Mouse (Mus musculus): ENCODE measurements around the gene Amh. TPM values are rescaled to one million over a fixed set of nuclear protein-coding genes. Genes with fewer than 3 reads are reported as not detected.
A peak's percentile ranks its signal among the peaks of the same experiment; 100 is the strongest.

Amh gene
- polyA plus RNA-seq, 1 experiment from 2014 or later: 0.10 TPM

GRCm38 (mm10) chr10:80791476-80792174 lies 13.4 kb upstream of the Amh start:
- Histone ChIP-seq H3K27me3 (replicated peaks) (no peaks in the 10 kb centered on the region), H3K9me3 (no peaks in the 10 kb centered on the region), H3K4me2 (no peak overlapping the region), H3K9ac (no peak overlapping the region), H3K36me3 (replicated peaks) (peaks cover 73% of the 10 kb centered on the region), H3K4me3 (no peak overlapping the region), H3K4me1 (peaks cover 10% of the 10 kb centered on the region), H3K27ac (no peak overlapping the region)
- 85% methylated on average over 33 of the region's 33 CpGs for WGBS
- no peak for ATAC-seq (replicated peaks)

- Histone ChIP-seq H3K4me1 (peaks cover 17% of the 10 kb centered on the region), H3K9me3 (no peaks in the 10 kb centered on the region), H3K27ac (no peak overlapping the region), H3K9ac (no peak overlapping the region), H3K36me3 (replicated peaks) (peaks cover 70% of the 10 kb centered on the region), H3K27me3 (replicated peaks) (no peaks in the 10 kb centered on the region), H3K4me3 (no peak overlapping the region), H3K4me2 (no peak overlapping the region)
- no peak; the same call in 1 of the 2 replicates for ATAC-seq (replicated peaks)
- 72% methylated on average over 41 of the region's 41 CpGs for WGBS
These were observed 12.6 kb upstream of the Amh start for GRCm38 (mm10) chr10:80792175-80793032.

GRCm38 (mm10) chr10:80793033-80793784 lies 11.8 kb upstream of the Amh start:
- Histone ChIP-seq H3K4me2 (no peak overlapping the region), H3K4me3 (no peak overlapping the region), H3K36me3 (replicated peaks) (peaks cover 61% of the 10 kb centered on the region), H3K9ac (no peak overlapping the region), H3K9me3 (no peaks in the 10 kb centered on the region), H3K27me3 (replicated peaks) (no peaks in the 10 kb centered on the region), H3K4me1 (peaks cover 19% of the 10 kb centered on the region), H3K27ac (no peak overlapping the region)
- WGBS: 86% methylated on average over 13 of the region's 13 CpGs
- no peak for ATAC-seq (replicated peaks)

GRCm38 (mm10) chr10:80793803-80794202 lies 11.2 kb upstream of the Amh start:
- H3K36me3 ChIP-seq (replicated peaks): peaks cover 56% of the 10 kb centered on the region
- peaks cover 19% of the 10 kb centered on the region for H3K4me1 ChIP-seq
- no peak overlapping the region for H3K4me2 ChIP-seq
- H3K9ac ChIP-seq: no peak overlapping the region; the same call in 1 of the 2 replicates
- 88% methylated on average over 4 of the region's 4 CpGs for WGBS
- no peaks in the 10 kb centered on the region for H3K27me3 ChIP-seq (replicated peaks)
- no peak for ATAC-seq (replicated peaks)
- H3K9me3 ChIP-seq: no peaks in the 10 kb centered on the region
- no peak overlapping the region for H3K27ac ChIP-seq
- no peak overlapping the region for H3K4me3 ChIP-seq

GRCm38 (mm10) chr10:80794750-80795149 lies 10.3 kb upstream of the Amh start:
- Histone ChIP-seq H3K9me3 (no peaks in the 10 kb centered on the region), H3K4me1 (peaks cover 26% of the 10 kb centered on the region), H3K9ac (no peak overlapping the region), H3K27ac (no peak overlapping the region), H3K4me3 (no peak overlapping the region), H3K4me2 (no peak overlapping the region), H3K27me3 (replicated peaks) (no peaks in the 10 kb centered on the region), H3K36me3 (replicated peaks) (peaks cover 47% of the 10 kb centered on the region)
- no peak for ATAC-seq (replicated peaks)
- 86% methylated on average over 8 of the region's 8 CpGs for WGBS

- Histone ChIP-seq H3K4me1 (peaks cover 33% of the 10 kb centered on the region), H3K9me3 (no peaks in the 10 kb centered on the region), H3K27me3 (replicated peaks) (no peaks in the 10 kb centered on the region), H3K9ac (peak overlapping the region; percentile 18; the same call in 1 of the 2 replicates), H3K4me3 (peak overlapping the region; percentile 97), H3K27ac (no peak overlapping the region), H3K36me3 (replicated peaks) (peaks cover 37% of the 10 kb centered on the region), H3K4me2 (peak overlapping the region; percentile 92)
- WGBS: 82% methylated on average over 9 of the region's 9 CpGs
- no peak for ATAC-seq (replicated peaks)
These were observed 8.7 kb upstream of the Amh start for GRCm38 (mm10) chr10:80796307-80796848.

- no peaks in the 10 kb centered on the region for H3K27me3 ChIP-seq (replicated peaks)
- H3K4me2 ChIP-seq: peak overlapping the region; percentile 92
- peak overlapping the region; percentile 92 for H3K27ac ChIP-seq
- no peaks in the 10 kb centered on the region for H3K9me3 ChIP-seq
- H3K36me3 ChIP-seq (replicated peaks): peaks cover 37% of the 10 kb centered on the region
- ATAC-seq (replicated peaks): peak; percentile 79
- peak overlapping the region; percentile 97 for H3K4me3 ChIP-seq
- 2% methylated on average over 58 of the region's 59 CpGs for WGBS
- H3K9ac ChIP-seq: peak overlapping the region; percentile 99
- H3K4me1 ChIP-seq: peaks cover 33% of the 10 kb centered on the region
These were observed 7.6 kb upstream of the Amh start for GRCm38 (mm10) chr10:80797186-80798149.

- H3K27me3 ChIP-seq (replicated peaks): no peaks in the 10 kb centered on the region
- H3K9me3 ChIP-seq: no peaks in the 10 kb centered on the region
- H3K4me3 ChIP-seq: peak within 1 kb of the TSS; percentile 97
- H3K4me1 ChIP-seq: peaks cover 33% of the 10 kb centered on the region
- H3K9ac ChIP-seq: peak within 1 kb of the TSS; percentile 99
- peak within 1 kb of the TSS; percentile 92 for H3K4me2 ChIP-seq
- H3K27ac ChIP-seq: peak within 1 kb of the TSS; percentile 92
- WGBS: under 1% methylated on average over 104 of the region's 104 CpGs
- H3K36me3 ChIP-seq (replicated peaks): peaks cover 43% of the 10 kb centered on the region
- peak; percentile 93 for ATAC-seq (replicated peaks)
These were observed 6.7 kb upstream of the Amh start, which contains the start of the genes Sf3a2 and Plekhj1 for GRCm38 (mm10) chr10:80798150-80799006. TSS of gene Sf3a2 (plus strand) at chr10:80798198. TSS of gene Plekhj1 (minus strand) at chr10:80798626.

- peaks cover 33% of the 10 kb centered on the region for H3K4me1 ChIP-seq
- no peak for ATAC-seq (replicated peaks)
- H3K36me3 ChIP-seq (replicated peaks): peaks cover 45% of the 10 kb centered on the region
- peak overlapping the region; percentile 92 for H3K27ac ChIP-seq
- H3K9ac ChIP-seq: peak overlapping the region; percentile 99
- H3K27me3 ChIP-seq (replicated peaks): no peaks in the 10 kb centered on the region
- H3K4me2 ChIP-seq: peak overlapping the region; percentile 92
- WGBS: 3% methylated on average over 18 of the region's 18 CpGs
- peak overlapping the region; percentile 97 for H3K4me3 ChIP-seq
- H3K9me3 ChIP-seq: no peaks in the 10 kb centered on the region
These were observed 5.9 kb upstream of the Amh start for GRCm38 (mm10) chr10:80799070-80799566.

- Histone ChIP-seq H3K4me3 (no peak overlapping the region), H3K27ac (no peak overlapping the region), H3K27me3 (replicated peaks) (0 out of 2 replicates have a peak, but pooled peaks cover 5% of the 10 kb centered on the region), H3K4me1 (peaks cover 30% of the 10 kb centered on the region), H3K4me2 (no peak overlapping the region), H3K9ac (no peak overlapping the region), H3K36me3 (replicated peaks) (peaks cover 34% of the 10 kb centered on the region), H3K9me3 (no peaks in the 10 kb centered on the region)
- ATAC-seq (replicated peaks): no peak
- WGBS: 94% methylated on average over 10 of the region's 10 CpGs
These were observed 2.7 kb upstream of the Amh start for GRCm38 (mm10) chr10:80802204-80802912.
